Mouse (Mus musculus) heart, embryonic 11.5 days (tissue): ENCODE measurements around the gene Ephb2. TPM values are rescaled to one million over a fixed set of nuclear protein-coding genes. Genes with fewer than 3 reads are reported as not detected.
A peak's percentile ranks its signal among the peaks of the same experiment; 100 is the strongest.

Experiments used
- ATAC-seq: fragments of 200-750 bp; cut with Nextera tagmentation; replicated peaks from 2 replicates; pipeline ENCODE4 v1.8.0; 2017; ENCODE audit warnings: moderate library complexity; ENCODE audit not compliant: insufficient number of reproducible peaks, low FRiP score, low TSS enrichment
- H3K27ac ChIP-seq: fragments of 300-500 bp; sonication (generic); 2 replicates; pipeline ENCODE4 v1.5.1; 2014; ENCODE audit warnings: mild to moderate bottlenecking, low read depth, low read length
- H3K27me3 ChIP-seq: fragments of 300-500 bp; sonication (generic); 2 replicates; pipeline ENCODE4 v1.6.1; 2014; ENCODE audit warnings: mild to moderate bottlenecking, low read length, mixed read lengths; ENCODE audit not compliant: control insufficient read depth, insufficient read depth
- H3K36me3 ChIP-seq: fragments of 300-500 bp; sonication (generic); 2 replicates; pipeline ENCODE4 v1.6.1; 2014; ENCODE audit warnings: mild to moderate bottlenecking, low read length, moderate library complexity, mixed read lengths; ENCODE audit not compliant: control insufficient read depth, insufficient read depth
- H3K4me1 ChIP-seq: fragments of 300-500 bp; sonication (generic); 2 replicates; pipeline ENCODE4 v1.6.1; 2014; ENCODE audit warnings: low read length; ENCODE audit not compliant: control insufficient read depth, insufficient read depth
- H3K4me2 ChIP-seq: fragments of 300-500 bp; sonication (generic); 2 replicates; pipeline ENCODE4 v1.6.1; 2014; ENCODE audit warnings: mild to moderate bottlenecking, moderate library complexity
- H3K4me3 ChIP-seq: fragments of 300-500 bp; sonication (generic); 2 replicates; pipeline ENCODE4 v1.5.1; 2014; ENCODE audit warnings: low read depth, low read length
- H3K9ac ChIP-seq: fragments of 300-500 bp; sonication (generic); 2 replicates; pipeline ENCODE4 v1.6.1; 2014; ENCODE audit warnings: mild to moderate bottlenecking, low read depth, low read length, moderate library complexity
- H3K9me3 ChIP-seq: fragments of 300-500 bp; sonication (generic); replicated peaks from 2 replicates; pipeline ENCODE4 v1.6.1; 2016; ENCODE audit warnings: low read length; ENCODE audit not compliant: control insufficient read depth
- WGBS: fragments of 180-500 bp; shearing (Covaris S2); extraction: QIAGEN DNeasy Blood & Tissue Kit; methylation state at CpG from one replicate; pipeline ENCODE4 v1.1.7; 2014; ENCODE audit not compliant: insufficient replicate concordance; 5-methylcytosine and 5-hydroxymethylcytosine counted together
- polyA plus RNA-seq: library from polyadenylated mRNA; unstranded; fragments of >200 nt; fragmentation: Nextera tagmentation; extraction: Ambion mirVana; gene quantifications from 2 replicates; pipeline ENCODE4 v1.2.1, GENCODE M21; 2014

The Ephb2 gene
- polyA plus RNA-seq, 1 experiment from 2014 or later, result 2.5 TPM

- Histone ChIP-seq H3K4me1 (no peaks in the 10 kb centered on the region), H3K27ac (no peak overlapping the region), H3K27me3 (peaks cover 9% of the 10 kb centered on the region; the same call in 1 of the 2 replicates), H3K4me3 (no peak overlapping the region), H3K36me3 (no peaks in the 10 kb centered on the region), H3K4me2 (no peak overlapping the region), H3K9ac (no peak overlapping the region), H3K9me3 (no peaks in the 10 kb centered on the region)
- ATAC-seq, result no peak
- 56% methylated on average over 6 of the region's 6 CpGs for WGBS
These were observed 209.2 kb downstream of the Ephb2 start for GRCm38 (mm10) chr4:136626590-136626989.

GRCm38 (mm10) chr4:136622388-136622787 is 213.4 kb downstream of the Ephb2 start, which contains the start of gene Lactbl1:
Gene Lactbl1, plus strand, starts transcription at chr4:136622621.
- WGBS, result 44% methylated on average over 6 of the region's 6 CpGs
- H3K36me3 ChIP-seq, result no peaks in the 10 kb centered on the region
- H3K27me3 ChIP-seq, result peaks cover 9% of the 10 kb centered on the region; the same call in 1 of the 2 replicates
- H3K9me3 ChIP-seq, result no peaks in the 10 kb centered on the region
- no peak within 1 kb of the TSS for H3K9ac ChIP-seq
- H3K4me3 ChIP-seq, result no peak within 1 kb of the TSS
- no peak for ATAC-seq
- H3K4me2 ChIP-seq, result no peak within 1 kb of the TSS
- no peak within 1 kb of the TSS for H3K27ac ChIP-seq
- H3K4me1 ChIP-seq, result no peaks in the 10 kb centered on the region

GRCm38 (mm10) chr4:136621956-136622355 is 213.8 kb downstream of the Ephb2 start:
- H3K4me2 ChIP-seq, result no peak overlapping the region
- H3K4me1 ChIP-seq, result no peaks in the 10 kb centered on the region
- peaks cover 9% of the 10 kb centered on the region; the same call in 1 of the 2 replicates for H3K27me3 ChIP-seq
- WGBS, result 55% methylated on average over 5 of the region's 5 CpGs
- ATAC-seq, result no peak
- H3K4me3 ChIP-seq, result no peak overlapping the region
- H3K27ac ChIP-seq, result no peak overlapping the region
- H3K9me3 ChIP-seq, result no peaks in the 10 kb centered on the region
- no peak overlapping the region for H3K9ac ChIP-seq
- no peaks in the 10 kb centered on the region for H3K36me3 ChIP-seq

GRCm38 (mm10) chr4:136621336-136621735 is 214.5 kb downstream of the Ephb2 start:
- no peak overlapping the region for H3K4me3 ChIP-seq
- H3K27me3 ChIP-seq, result peaks cover 9% of the 10 kb centered on the region; the same call in 1 of the 2 replicates
- no peaks in the 10 kb centered on the region for H3K4me1 ChIP-seq
- no peaks in the 10 kb centered on the region for H3K36me3 ChIP-seq
- no peak overlapping the region for H3K9ac ChIP-seq
- no peaks in the 10 kb centered on the region for H3K9me3 ChIP-seq
- H3K27ac ChIP-seq, result no peak overlapping the region
- H3K4me2 ChIP-seq, result no peak overlapping the region
- WGBS, result 6% methylated on average over 1 of the region's 1 CpGs
- ATAC-seq, result no peak

GRCm38 (mm10) chr4:136613657-136614056 is 222.1 kb downstream of the Ephb2 start:
- no peak overlapping the region for H3K27ac ChIP-seq
- 62% methylated on average over 7 of the region's 7 CpGs for WGBS
- H3K4me2 ChIP-seq, result no peak overlapping the region
- no peaks in the 10 kb centered on the region for H3K9me3 ChIP-seq
- no peak overlapping the region for H3K9ac ChIP-seq
- no peaks in the 10 kb centered on the region for H3K27me3 ChIP-seq
- ATAC-seq, result no peak
- no peaks in the 10 kb centered on the region for H3K36me3 ChIP-seq
- no peaks in the 10 kb centered on the region for H3K4me1 ChIP-seq
- no peak overlapping the region for H3K4me3 ChIP-seq

- H3K4me3 ChIP-seq, result no peak within 1 kb of the TSS
- WGBS, result 60% methylated on average over 4 of the region's 4 CpGs
- no peaks in the 10 kb centered on the region for H3K36me3 ChIP-seq
- H3K9me3 ChIP-seq, result no peaks in the 10 kb centered on the region
- H3K4me1 ChIP-seq, result no peaks in the 10 kb centered on the region
- H3K9ac ChIP-seq, result no peak within 1 kb of the TSS
- no peak within 1 kb of the TSS for H3K27ac ChIP-seq
- no peak within 1 kb of the TSS for H3K4me2 ChIP-seq
- H3K27me3 ChIP-seq, result no peaks in the 10 kb centered on the region
- ATAC-seq, result no peak
These were observed 225.4 kb downstream of the Ephb2 start, which contains the start of gene Tex46 for GRCm38 (mm10) chr4:136610387-136610856. Gene Tex46, plus strand, starts transcription at chr4:136610437.

GRCm38 (mm10) chr4:136605756-136606485 is 229.9 kb downstream of the Ephb2 start:
- no peaks in the 10 kb centered on the region for H3K27me3 ChIP-seq
- no peaks in the 10 kb centered on the region for H3K9me3 ChIP-seq
- H3K4me1 ChIP-seq, result peaks cover 4% of the 10 kb centered on the region
- H3K36me3 ChIP-seq, result no peaks in the 10 kb centered on the region
- no peak overlapping the region for H3K27ac ChIP-seq
- ATAC-seq, result no peak
- no peak overlapping the region for H3K4me3 ChIP-seq
- WGBS, result 88% methylated on average over 19 of the region's 19 CpGs
- no peak overlapping the region for H3K4me2 ChIP-seq
- H3K9ac ChIP-seq, result no peak overlapping the region

GRCm38 (mm10) chr4:136602568-136602967 is 233.2 kb downstream of the Ephb2 start, which contains the start of gene Kdm1a:
Gene Kdm1a, minus strand, starts transcription at chr4:136602723.
- under 1% methylated on average over 33 of the region's 45 CpGs for WGBS
- Histone ChIP-seq H3K27ac (peak within 1 kb of the TSS; percentile 90), H3K4me3 (peak within 1 kb of the TSS; percentile 100)

More at GRCm38 (mm10) chr4:136602568-136602967, 233.2 kb downstream of the Ephb2 start, which contains the start of gene Kdm1a:
- Histone ChIP-seq H3K36me3 (no peaks in the 10 kb centered on the region), H3K4me2 (peak within 1 kb of the TSS; percentile 73), H3K9me3 (no peaks in the 10 kb centered on the region), H3K9ac (peak within 1 kb of the TSS; percentile 99), H3K27me3 (no peaks in the 10 kb centered on the region), H3K4me1 (peaks cover 14% of the 10 kb centered on the region)
- ATAC-seq, result peak; percentile 74
